Mouse (Mus musculus): Measurements from ENCODE around the gene Snx29. TPM values are rescaled to one million over a fixed set of nuclear protein-coding genes. Genes with fewer than 3 reads are reported as not detected.
"Not testable (repeated sequence)": the region's sequence is repeated elsewhere in the genome, so short reads cannot be mapped to it uniquely, and the experiment has no call there.

Snx29 gene
- polyA plus RNA-seq, 1 experiment from 2014 or later, result 17.2 TPM

GRCm38 (mm10) chr16:11568601-11569000 is 245.9 kb downstream of the Snx29 start:
- Histone ChIP-seq H3K27ac (replicated peaks) (no peak overlapping the region), H3K4me1 (replicated peaks) (peaks cover 10% of the 10 kb centered on the region; the same call in 1 of the 2 replicates), H3K4me2 (no peak overlapping the region), H3K36me3 (no peaks in the 10 kb centered on the region), H3K9me3 (no peaks in the 10 kb centered on the region), H3K27me3 (no peaks in the 10 kb centered on the region), H3K9ac (no peak overlapping the region), H3K4me3 (no peak overlapping the region)
- ATAC-seq (ENCODE audit: low FRiP score, low read depth), result no peak

- no peak for ATAC-seq (ENCODE audit: low FRiP score, low read depth)
- Histone ChIP-seq H3K27me3 (no peaks in the 10 kb centered on the region), H3K4me3 (no peak overlapping the region), H3K9me3 (no peaks in the 10 kb centered on the region), H3K27ac (replicated peaks) (no peak overlapping the region), H3K9ac (no peak overlapping the region), H3K36me3 (no peaks in the 10 kb centered on the region), H3K4me2 (no peak overlapping the region), H3K4me1 (replicated peaks) (0 out of 2 replicates have a peak, but pooled peaks cover 5% of the 10 kb centered on the region)
- WGBS, result 60% methylated on average over 6 of the region's 6 CpGs
Observed at GRCm38 (mm10) chr16:11569127-11569526, 246.4 kb downstream of the Snx29 start.

- Histone ChIP-seq H3K9ac (no peak overlapping the region), H3K27ac (replicated peaks) (no peak overlapping the region), H3K4me3 (no peak overlapping the region), H3K4me2 (no peak overlapping the region), H3K9me3 (no peaks in the 10 kb centered on the region), H3K4me1 (replicated peaks) (no peaks in the 10 kb centered on the region), H3K36me3 (no peaks in the 10 kb centered on the region), H3K27me3 (no peaks in the 10 kb centered on the region)
- WGBS, result 73% methylated on average over 2 of the region's 2 CpGs
- no peak for ATAC-seq (ENCODE audit: low FRiP score, low read depth)
Observed at GRCm38 (mm10) chr16:11570072-11570471, 247.4 kb downstream of the Snx29 start.

GRCm38 (mm10) chr16:11574517-11574916 is 251.8 kb downstream of the Snx29 start:
- Histone ChIP-seq H3K9me3 (no peaks in the 10 kb centered on the region), H3K4me1 (replicated peaks) (no peaks in the 10 kb centered on the region), H3K27ac (replicated peaks) (no peak overlapping the region), H3K4me2 (no peak overlapping the region), H3K9ac (no peak overlapping the region), H3K4me3 (no peak overlapping the region), H3K36me3 (no peaks in the 10 kb centered on the region), H3K27me3 (no peaks in the 10 kb centered on the region)
- WGBS, result 82% methylated on average over 3 of the region's 3 CpGs
- ATAC-seq (ENCODE audit: low FRiP score, low read depth), result no peak

DNA sequence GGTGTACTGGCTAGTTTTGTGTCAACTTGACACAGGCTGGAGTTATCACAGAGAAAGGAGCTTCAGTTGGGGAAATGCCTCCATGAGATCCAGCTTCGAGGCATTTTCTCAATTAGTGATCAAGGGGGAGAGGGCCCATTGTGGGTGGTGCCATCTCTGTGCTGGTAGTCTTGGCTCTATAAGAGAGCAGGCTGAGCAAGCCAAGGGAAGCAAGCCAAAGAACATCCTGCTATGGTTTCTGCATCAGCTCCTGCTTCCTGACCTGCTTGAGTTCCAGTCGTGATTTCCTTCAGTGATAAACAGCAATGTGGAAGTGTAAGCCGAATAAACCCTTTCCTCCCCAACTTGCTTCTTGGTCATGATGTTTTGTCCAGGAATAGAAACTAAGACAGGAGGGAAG is 253.0 kb downstream of the Snx29 start:
- 71% methylated on average over 3 of the region's 3 CpGs for WGBS
- ATAC-seq (ENCODE audit: low FRiP score, low read depth); H3K27me3 ChIP-seq: not testable (repeated sequence)

DNA sequence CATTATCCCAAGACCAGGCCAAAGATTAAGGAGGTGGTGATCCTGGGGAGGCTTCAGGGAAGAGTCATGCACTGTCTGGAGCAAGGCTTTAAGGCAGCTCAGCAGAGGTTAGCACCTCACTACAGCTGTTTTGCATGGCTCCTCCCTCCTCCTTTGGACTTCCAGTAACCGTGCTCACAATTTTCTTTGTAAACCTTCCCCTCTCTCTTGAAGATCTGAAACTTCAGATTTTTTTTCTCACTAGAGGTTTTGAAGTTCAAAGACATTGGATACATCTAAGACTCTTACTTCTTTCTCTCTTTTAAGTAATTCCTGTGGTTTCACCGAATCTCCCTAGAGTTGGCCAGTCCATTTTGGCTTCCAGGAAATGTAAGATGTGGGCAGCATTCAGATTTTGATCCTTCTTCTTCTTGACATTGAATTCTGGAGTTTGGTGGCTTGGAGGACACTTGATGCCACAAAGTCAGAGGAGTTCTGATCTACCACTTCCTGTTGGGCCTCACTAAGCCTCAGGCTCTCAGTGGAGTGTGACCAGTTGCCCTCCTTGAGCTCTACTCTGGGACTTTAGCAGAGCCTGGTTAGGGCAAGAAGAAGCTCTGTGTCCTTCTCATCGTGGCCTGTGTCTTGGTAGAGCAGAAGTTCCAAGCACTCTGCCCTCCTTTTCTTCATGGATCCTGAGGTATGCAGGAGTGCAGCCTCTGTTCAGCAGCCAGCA is 255.0 kb downstream of the Snx29 start:
- Histone ChIP-seq H3K36me3 (no peaks in the 10 kb centered on the region), H3K27me3 (no peaks in the 10 kb centered on the region), H3K4me3 (no peak overlapping the region), H3K4me1 (replicated peaks) (peaks cover 15% of the 10 kb centered on the region), H3K9ac (no peak overlapping the region), H3K27ac (replicated peaks) (no peak overlapping the region), H3K9me3 (no peaks in the 10 kb centered on the region), H3K4me2 (no peak overlapping the region)
- whole genome bisulfite sequencing, result 83% methylated on average over 3 of the region's 3 CpGs
- ATAC-seq (ENCODE audit: low FRiP score, low read depth), result no peak

More for the DNA sequence above, 253.0 kb downstream of the Snx29 start:
- H3K9me3 ChIP-seq; H3K9ac ChIP-seq; H3K4me2 ChIP-seq; H3K4me3 ChIP-seq; H3K36me3 ChIP-seq; H3K27ac ChIP-seq (replicated peaks): not testable (repeated sequence)
- peaks cover 11% of the 10 kb centered on the region for H3K4me1 ChIP-seq (replicated peaks)

GRCm38 (mm10) chr16:11579676-11580098 is 257.0 kb downstream of the Snx29 start:
- Histone ChIP-seq H3K4me2 (no peak overlapping the region), H3K27me3 (no peaks in the 10 kb centered on the region), H3K4me1 (replicated peaks) (peaks cover 15% of the 10 kb centered on the region), H3K4me3 (no peak overlapping the region), H3K36me3 (no peaks in the 10 kb centered on the region), H3K9me3 (no peaks in the 10 kb centered on the region), H3K9ac (no peak overlapping the region), H3K27ac (replicated peaks) (0 out of 2 replicates have a peak overlapping the region, but pooled peaks have one; percentile 5)
- ATAC-seq (ENCODE audit: low FRiP score, low read depth), result peak; percentile 82
- 42% methylated on average over 4 of the region's 4 CpGs for WGBS

DNA sequence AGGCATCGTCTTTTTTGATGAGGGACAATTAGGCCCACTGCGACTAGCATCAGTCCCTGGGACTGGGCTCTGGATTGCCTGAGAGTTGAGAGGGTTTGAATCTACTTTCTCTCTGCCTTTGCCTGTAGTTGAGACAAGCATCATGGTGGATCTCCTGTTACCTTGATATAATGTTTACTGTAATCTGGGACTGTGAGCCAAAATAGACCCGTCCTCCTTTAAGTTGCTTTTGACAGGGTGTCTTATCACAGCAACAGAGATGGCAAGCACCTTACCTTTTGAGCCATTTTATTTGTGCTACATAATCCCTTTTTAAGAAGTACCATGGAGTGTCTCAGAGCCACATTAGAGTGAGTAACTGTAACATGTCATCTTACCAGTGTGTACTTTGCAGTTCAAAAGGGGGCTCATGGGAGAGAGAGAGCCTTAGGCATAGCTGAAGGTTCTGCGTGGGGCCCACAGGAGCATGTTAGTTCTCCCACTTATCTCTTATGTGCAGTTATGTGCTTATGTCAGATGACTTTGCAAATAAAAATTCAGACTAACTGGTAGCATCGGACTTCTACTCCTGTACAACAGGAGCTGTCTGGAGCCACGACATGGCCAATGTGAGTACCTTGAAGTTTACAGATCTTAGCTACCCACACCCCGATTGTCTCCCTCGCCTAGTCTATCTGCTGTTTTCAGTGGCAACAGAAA is 261.4 kb downstream of the Snx29 start:
- WGBS, result 93% methylated on average over 8 of the region's 8 CpGs
- Histone ChIP-seq H3K4me1 (replicated peaks) (peaks cover 15% of the 10 kb centered on the region), H3K36me3 (no peaks in the 10 kb centered on the region), H3K4me3 (no peak overlapping the region), H3K27ac (replicated peaks) (no peak overlapping the region), H3K4me2 (no peak overlapping the region), H3K9me3 (no peaks in the 10 kb centered on the region), H3K27me3 (no peaks in the 10 kb centered on the region), H3K9ac (no peak overlapping the region)
- no peak for ATAC-seq (ENCODE audit: low FRiP score, low read depth)

DNA sequence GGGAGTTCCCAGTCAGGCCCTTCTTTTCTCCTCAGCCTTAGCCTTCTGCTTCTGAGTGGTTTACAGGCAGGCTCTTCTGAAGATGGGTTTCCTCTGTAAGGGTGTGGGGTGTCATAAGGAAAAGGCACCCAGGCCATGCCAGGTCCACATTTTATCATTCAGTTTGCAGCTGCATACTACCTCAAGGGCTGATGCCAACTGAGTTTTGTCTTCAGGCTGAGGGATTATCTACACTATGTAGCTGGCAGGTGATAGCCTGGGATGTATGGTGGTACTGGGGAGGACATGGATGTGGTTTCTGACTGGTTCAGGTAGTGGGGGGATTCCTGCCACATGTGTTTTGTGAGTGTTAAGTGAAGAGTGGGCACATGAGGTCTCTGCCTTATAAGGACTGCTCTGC is 266.0 kb downstream of the Snx29 start:
- no peak for ATAC-seq (ENCODE audit: low FRiP score, low read depth)
- H3K9ac ChIP-seq, result no peak overlapping the region
- H3K36me3 ChIP-seq, result no peaks in the 10 kb centered on the region
- no peak overlapping the region for H3K4me2 ChIP-seq
- H3K27ac ChIP-seq (replicated peaks), result no peak overlapping the region
- no peaks in the 10 kb centered on the region for H3K27me3 ChIP-seq
- H3K9me3 ChIP-seq, result no peaks in the 10 kb centered on the region
- H3K4me1 ChIP-seq (replicated peaks), result peaks cover 11% of the 10 kb centered on the region
- H3K4me3 ChIP-seq, result no peak overlapping the region

DNA sequence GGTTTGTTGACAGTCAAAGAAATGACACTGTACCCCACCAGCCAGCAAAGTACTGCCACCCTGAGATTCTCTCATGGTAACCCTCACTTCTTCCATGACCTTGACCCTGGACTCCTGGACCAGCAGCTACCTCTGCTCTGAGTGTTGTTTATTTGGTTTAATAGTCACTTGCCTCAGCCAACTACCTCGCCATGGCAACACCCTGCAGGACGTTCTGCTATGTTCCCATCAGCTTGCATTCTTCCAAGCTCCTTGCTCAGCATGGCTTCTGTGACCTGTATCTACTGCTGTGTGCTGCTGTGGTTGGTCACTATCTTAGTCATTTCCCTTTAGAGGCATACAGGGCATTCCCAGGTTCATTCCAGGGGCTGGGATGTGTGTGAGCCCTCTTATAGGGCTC is 266.6 kb downstream of the Snx29 start:
- Histone ChIP-seq H3K4me3 (no peak overlapping the region), H3K36me3 (no peaks in the 10 kb centered on the region), H3K9ac (no peak overlapping the region), H3K4me2 (no peak overlapping the region), H3K4me1 (replicated peaks) (peaks cover 11% of the 10 kb centered on the region), H3K27me3 (no peaks in the 10 kb centered on the region), H3K9me3 (no peaks in the 10 kb centered on the region), H3K27ac (replicated peaks) (no peak overlapping the region)
- WGBS, result 46% methylated on average over 2 of the region's 2 CpGs
- peak; percentile 54; the same call in 1 of the 2 replicates for ATAC-seq (ENCODE audit: low FRiP score, low read depth)

- H3K27me3 ChIP-seq, result no peaks in the 10 kb centered on the region
- no peak for ATAC-seq (ENCODE audit: low FRiP score, low read depth)
- H3K9ac ChIP-seq, result no peak overlapping the region
- no peaks in the 10 kb centered on the region for H3K36me3 ChIP-seq
- 86% methylated on average over 10 of the region's 10 CpGs for WGBS
- H3K4me2 ChIP-seq, result no peak overlapping the region
- H3K27ac ChIP-seq (replicated peaks), result no peak overlapping the region
- peaks cover 11% of the 10 kb centered on the region for H3K4me1 ChIP-seq (replicated peaks)
- no peak overlapping the region for H3K4me3 ChIP-seq
- H3K9me3 ChIP-seq, result no peaks in the 10 kb centered on the region
Observed at GRCm38 (mm10) chr16:11589782-11590695, 267.3 kb downstream of the Snx29 start.

DNA sequence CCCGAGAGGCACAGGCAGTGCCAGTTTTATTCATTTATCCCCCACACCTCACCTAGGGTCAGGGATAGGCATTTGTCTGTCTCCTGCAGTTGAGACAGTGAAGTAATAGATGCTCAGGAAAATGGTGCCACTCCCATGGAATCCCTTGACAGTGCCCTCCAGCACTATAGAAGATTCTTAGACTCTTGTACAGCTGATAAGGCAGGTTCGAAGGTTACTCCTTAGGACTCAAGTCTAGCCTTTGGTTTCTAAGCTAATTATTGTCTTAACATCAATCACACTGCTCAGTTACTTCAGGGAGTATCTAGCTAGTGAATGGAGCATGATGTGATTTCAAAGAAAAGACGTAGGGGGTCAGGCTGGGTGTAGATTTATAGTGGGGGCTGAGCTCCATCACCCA is 273.9 kb downstream of the Snx29 start:
- Histone ChIP-seq H3K27ac (replicated peaks) (no peak overlapping the region), H3K9ac (no peak overlapping the region), H3K9me3 (no peaks in the 10 kb centered on the region), H3K27me3 (no peaks in the 10 kb centered on the region), H3K36me3 (no peaks in the 10 kb centered on the region), H3K4me3 (no peak overlapping the region), H3K4me2 (no peak overlapping the region), H3K4me1 (replicated peaks) (peaks cover 8% of the 10 kb centered on the region)
- ATAC-seq (ENCODE audit: low FRiP score, low read depth), result no peak
- WGBS, result 78% methylated on average over 3 of the region's 3 CpGs

Measured in hindbrain, embryonic 15.5 days (tissue).